Mouse (Mus musculus): ENCODE measurements at regions not wholly inside any gene's neighbourhood (a gene's known extent, or its start where the extent isn't known, plus 50 kb on each side); places are given as distances from the start of the nearest gene placed in this dataset.

- Histone ChIP-seq H3K4me2 (ENCODE audit: low read length) (no peak overlapping the region), H3K36me3 (ENCODE audit: control insufficient read depth, insufficient read depth, low read length) (no peaks in the 10 kb centered on the region), H3K9ac (ENCODE audit: low read length) (no peak overlapping the region), H3K4me3 (ENCODE audit: control insufficient read depth in 1 of 2, insufficient read depth in 1 of 2, low read depth in 1 of 2, low read length in 2 of 2) (no peak overlapping the region), H3K4me1 (ENCODE audit: control insufficient read depth in 2 of 2, insufficient read depth in 2 of 2, low read length in 2 of 2) (no peaks in the 10 kb centered on the region), H3K27me3 (ENCODE audit: control insufficient read depth, insufficient read depth, low read length) (no peaks in the 10 kb centered on the region), H3K9me3 (ENCODE audit: control insufficient read depth, low read length) (no peaks in the 10 kb centered on the region), H3K27ac (replicated peaks in 1 of 2; ENCODE audit: control insufficient read depth in 1 of 2, insufficient read depth in 1 of 2, low read depth in 2 of 2, low read length in 2 of 2) (no peak overlapping the region)
- ATAC-seq (ENCODE audit: insufficient number of reproducible peaks, insufficient read depth, low FRiP score, low read depth), result no peak
- 24% methylated on average over 3 of the region's 3 CpGs for WGBS
Observed at GRCm38 (mm10) chr1:185519811-185520210, 65.2 kb downstream of the Slc30a10 start.

GRCm38 (mm10) chr1:185524020-185524419 lies 69.4 kb downstream of the Slc30a10 start:
- Histone ChIP-seq H3K36me3 (ENCODE audit: control insufficient read depth, insufficient read depth, low read length) (no peaks in the 10 kb centered on the region), H3K4me3 (ENCODE audit: control insufficient read depth in 1 of 2, insufficient read depth in 1 of 2, low read depth in 1 of 2, low read length in 2 of 2) (no peak overlapping the region), H3K9ac (ENCODE audit: low read length) (no peak overlapping the region), H3K27ac (replicated peaks in 1 of 2; ENCODE audit: control insufficient read depth in 1 of 2, insufficient read depth in 1 of 2, low read depth in 2 of 2, low read length in 2 of 2) (no peak overlapping the region), H3K9me3 (ENCODE audit: control insufficient read depth, low read length) (peaks cover 7% of the 10 kb centered on the region; the same call in 1 of the 2 replicates), H3K27me3 (ENCODE audit: control insufficient read depth, insufficient read depth, low read length) (no peaks in the 10 kb centered on the region), H3K4me2 (ENCODE audit: low read length) (no peak overlapping the region), H3K4me1 (ENCODE audit: control insufficient read depth in 2 of 2, insufficient read depth in 2 of 2, low read length in 2 of 2) (no peaks in the 10 kb centered on the region)
- no peak for ATAC-seq (ENCODE audit: insufficient number of reproducible peaks, insufficient read depth, low FRiP score, low read depth)
- WGBS, result 72% methylated on average over 10 of the region's 10 CpGs

GRCm38 (mm10) chr1:185533471-185533870 lies 78.8 kb downstream of the Slc30a10 start:
- H3K4me3 ChIP-seq (ENCODE audit: control insufficient read depth in 1 of 2, insufficient read depth in 1 of 2, low read depth in 1 of 2, low read length in 2 of 2), result no peak overlapping the region
- WGBS, result 92% methylated on average over 5 of the region's 5 CpGs
- no peaks in the 10 kb centered on the region for H3K9me3 ChIP-seq (ENCODE audit: control insufficient read depth, low read length)
- no peak overlapping the region for H3K27ac ChIP-seq (replicated peaks in 1 of 2; ENCODE audit: control insufficient read depth in 1 of 2, insufficient read depth in 1 of 2, low read depth in 2 of 2, low read length in 2 of 2)
- ATAC-seq (ENCODE audit: insufficient number of reproducible peaks, insufficient read depth, low FRiP score, low read depth), result no peak
- no peak overlapping the region for H3K4me2 ChIP-seq (ENCODE audit: low read length)
- no peaks in the 10 kb centered on the region for H3K36me3 ChIP-seq (ENCODE audit: control insufficient read depth, insufficient read depth, low read length)
- no peak overlapping the region for H3K9ac ChIP-seq (ENCODE audit: low read length)
- no peaks in the 10 kb centered on the region for H3K27me3 ChIP-seq (ENCODE audit: control insufficient read depth, insufficient read depth, low read length)
- H3K4me1 ChIP-seq (ENCODE audit: control insufficient read depth in 2 of 2, insufficient read depth in 2 of 2, low read length in 2 of 2), result peaks cover 0 to 5% of the 10 kb centered on the region in 2 experiments; a peak in 1 of 4 replicates

- Histone ChIP-seq H3K27ac (replicated peaks in 1 of 2; ENCODE audit: control insufficient read depth in 1 of 2, insufficient read depth in 1 of 2, low read depth in 2 of 2, low read length in 2 of 2) (no peak overlapping the region), H3K4me3 (ENCODE audit: control insufficient read depth in 1 of 2, insufficient read depth in 1 of 2, low read depth in 1 of 2, low read length in 2 of 2) (no peak overlapping the region), H3K4me1 (ENCODE audit: control insufficient read depth in 2 of 2, insufficient read depth in 2 of 2, low read length in 2 of 2) (peaks cover 0 to 5% of the 10 kb centered on the region in 2 experiments; a peak in 1 of 4 replicates), H3K4me2 (ENCODE audit: low read length) (no peak overlapping the region), H3K36me3 (ENCODE audit: control insufficient read depth, insufficient read depth, low read length) (no peaks in the 10 kb centered on the region), H3K9me3 (ENCODE audit: control insufficient read depth, low read length) (no peaks in the 10 kb centered on the region), H3K9ac (ENCODE audit: low read length) (no peak overlapping the region), H3K27me3 (ENCODE audit: control insufficient read depth, insufficient read depth, low read length) (no peaks in the 10 kb centered on the region)
- WGBS, result 86% methylated on average over 1 of the region's 1 CpGs
- no peak for ATAC-seq (ENCODE audit: insufficient number of reproducible peaks, insufficient read depth, low FRiP score, low read depth)
Observed at GRCm38 (mm10) chr1:185534129-185534528, 79.5 kb downstream of the Slc30a10 start.

- ATAC-seq (ENCODE audit: insufficient number of reproducible peaks, insufficient read depth, low FRiP score, low read depth), result no peak
- no peak overlapping the region for H3K4me2 ChIP-seq (ENCODE audit: low read length)
Observed at GRCm38 (mm10) chr1:185535321-185535720, 80.7 kb downstream of the Slc30a10 start.

GRCm38 (mm10) chr1:185537236-185537635 lies 82.6 kb downstream of the Slc30a10 start:
- no peaks in the 10 kb centered on the region for H3K9me3 ChIP-seq (ENCODE audit: control insufficient read depth, low read length)
- no peak overlapping the region for H3K9ac ChIP-seq (ENCODE audit: low read length)
- no peak overlapping the region for H3K4me2 ChIP-seq (ENCODE audit: low read length)
- WGBS, result 94% methylated on average over 4 of the region's 4 CpGs
- no peak for ATAC-seq (ENCODE audit: insufficient number of reproducible peaks, insufficient read depth, low FRiP score, low read depth)
- no peaks in the 10 kb centered on the region for H3K36me3 ChIP-seq (ENCODE audit: control insufficient read depth, insufficient read depth, low read length)
- H3K4me3 ChIP-seq (ENCODE audit: control insufficient read depth in 1 of 2, insufficient read depth in 1 of 2, low read depth in 1 of 2, low read length in 2 of 2), result no peak overlapping the region
- H3K27me3 ChIP-seq (ENCODE audit: control insufficient read depth, insufficient read depth, low read length), result no peaks in the 10 kb centered on the region
- H3K27ac ChIP-seq (replicated peaks in 1 of 2; ENCODE audit: control insufficient read depth in 1 of 2, insufficient read depth in 1 of 2, low read depth in 2 of 2, low read length in 2 of 2), result no peak overlapping the region
- peaks cover 0 to 2% of the 10 kb centered on the region in 2 experiments; a peak in 1 of 4 replicates for H3K4me1 ChIP-seq (ENCODE audit: control insufficient read depth in 2 of 2, insufficient read depth in 2 of 2, low read length in 2 of 2)

More at GRCm38 (mm10) chr1:185535321-185535720, 80.7 kb downstream of the Slc30a10 start:
- Histone ChIP-seq H3K9me3 (ENCODE audit: control insufficient read depth, low read length) (no peaks in the 10 kb centered on the region), H3K27ac (replicated peaks in 1 of 2; ENCODE audit: control insufficient read depth in 1 of 2, insufficient read depth in 1 of 2, low read depth in 2 of 2, low read length in 2 of 2) (no peak overlapping the region), H3K9ac (ENCODE audit: low read length) (no peak overlapping the region), H3K4me1 (ENCODE audit: control insufficient read depth in 2 of 2, insufficient read depth in 2 of 2, low read length in 2 of 2) (peaks cover 0 to 5% of the 10 kb centered on the region in 2 experiments; a peak in 1 of 4 replicates), H3K27me3 (ENCODE audit: control insufficient read depth, insufficient read depth, low read length) (no peaks in the 10 kb centered on the region), H3K36me3 (ENCODE audit: control insufficient read depth, insufficient read depth, low read length) (no peaks in the 10 kb centered on the region), H3K4me3 (ENCODE audit: control insufficient read depth in 1 of 2, insufficient read depth in 1 of 2, low read depth in 1 of 2, low read length in 2 of 2) (no peak overlapping the region)
- 68% methylated on average over 6 of the region's 6 CpGs for WGBS

- WGBS, result 56% methylated on average over 1 of the region's 1 CpGs
- no peak for ATAC-seq (ENCODE audit: insufficient number of reproducible peaks, insufficient read depth, low FRiP score, low read depth)
Observed at GRCm38 (mm10) chr1:185539458-185539857, 84.8 kb downstream of the Slc30a10 start.

GRCm38 (mm10) chr1:185546346-185546745 lies 91.7 kb downstream of the Slc30a10 start:
- Histone ChIP-seq H3K27ac (replicated peaks in 1 of 2; ENCODE audit: control insufficient read depth in 1 of 2, insufficient read depth in 1 of 2, low read depth in 2 of 2, low read length in 2 of 2) (no peak overlapping the region), H3K36me3 (ENCODE audit: control insufficient read depth, insufficient read depth, low read length) (no peaks in the 10 kb centered on the region), H3K4me2 (ENCODE audit: low read length) (no peak overlapping the region), H3K4me3 (ENCODE audit: control insufficient read depth in 1 of 2, insufficient read depth in 1 of 2, low read depth in 1 of 2, low read length in 2 of 2) (no peak overlapping the region), H3K9me3 (ENCODE audit: control insufficient read depth, low read length) (peaks cover 7% of the 10 kb centered on the region; the same call in 1 of the 2 replicates), H3K4me1 (ENCODE audit: control insufficient read depth in 2 of 2, insufficient read depth in 2 of 2, low read length in 2 of 2) (peaks cover 0 to 2% of the 10 kb centered on the region in 2 experiments; a peak in 2 of 4 replicates), H3K9ac (ENCODE audit: low read length) (no peak overlapping the region), H3K27me3 (ENCODE audit: control insufficient read depth, insufficient read depth, low read length) (no peaks in the 10 kb centered on the region)
- ATAC-seq (ENCODE audit: insufficient number of reproducible peaks, insufficient read depth, low FRiP score, low read depth), result no peak

More at GRCm38 (mm10) chr1:185539458-185539857, 84.8 kb downstream of the Slc30a10 start:
- no peak overlapping the region for H3K4me3 ChIP-seq (ENCODE audit: control insufficient read depth in 1 of 2, insufficient read depth in 1 of 2, low read depth in 1 of 2, low read length in 2 of 2)
- no peak overlapping the region for H3K27ac ChIP-seq (replicated peaks in 1 of 2; ENCODE audit: control insufficient read depth in 1 of 2, insufficient read depth in 1 of 2, low read depth in 2 of 2, low read length in 2 of 2)
- no peaks in the 10 kb centered on the region for H3K27me3 ChIP-seq (ENCODE audit: control insufficient read depth, insufficient read depth, low read length)
- H3K36me3 ChIP-seq (ENCODE audit: control insufficient read depth, insufficient read depth, low read length), result no peaks in the 10 kb centered on the region
- H3K4me1 ChIP-seq (ENCODE audit: control insufficient read depth in 2 of 2, insufficient read depth in 2 of 2, low read length in 2 of 2), result no peaks in the 10 kb centered on the region
- no peak overlapping the region for H3K4me2 ChIP-seq (ENCODE audit: low read length)
- H3K9me3 ChIP-seq (ENCODE audit: control insufficient read depth, low read length), result peaks cover 7% of the 10 kb centered on the region; the same call in 1 of the 2 replicates
- no peak overlapping the region for H3K9ac ChIP-seq (ENCODE audit: low read length)
